36 mouse cellular contexts compared by ENCODE assay signal in genomic region chr5:146188712-146189111, GRCm38 (mm10). TPM values are rescaled to one million over a fixed set of nuclear protein-coding genes. Genes with fewer than 3 reads are reported as not detected.
DNase-seq lines count a peak whose midpoint lies in the region; ATAC-seq and TF ChIP-seq lines count a peak whose summit lies in the region.
"Had no signal": no experiment of that assay in that cellular context is flagged by ENCODE, and none has a peak within 500 bp of the region (broad histone marks: within the 10 kb centered on the region; RNA-seq: fewer than 3 reads in every experiment).

No protein-coding gene starts in this region.

- DNase-seq in kidney, adult 2 months = peak; percentile 66
- peak; percentile 37 for DNase-seq in adipocyte (ENCODE audit: low spot score)
- peak; percentile 45 for DNase-seq in cerebellum, adult 8-10 months
- DNase-seq in cerebellum, postnatal 25 days = peak; percentile 55 to 64
- DNase-seq: adrenal gland, postnatal 25 days; gastrocnemius, postnatal 14 days; heart, postnatal 14 days; liver, embryonic 13.5 days; lung, adult 2 months; lung, postnatal 10 days; thymus, adult 18-20 months; thymus, postnatal 25 days had no signal

- H3K9ac ChIP-seq in kidney, embryonic 16.5 days (replicated peaks; ENCODE audit: low read length) = no peak overlapping the region
- H3K9ac ChIP-seq in forebrain, embryonic 13.5 days = no peak overlapping the region
- H3K9ac ChIP-seq: hindbrain, embryonic 15.5 days; liver, embryonic 13.5 days; midbrain, embryonic 15.5 days had no signal

- H3K36me3 ChIP-seq in kidney, adult 2 months (ENCODE audit: control insufficient read depth, insufficient read depth, low read length) = no peaks in the 10 kb centered on the region
- H3K36me3 ChIP-seq in kidney, embryonic 16.5 days (ENCODE audit: insufficient read depth, low read length) = no peaks in the 10 kb centered on the region
- H3K36me3 ChIP-seq in forebrain, embryonic 13.5 days (ENCODE audit: poor library complexity, severe bottlenecking) = no peaks in the 10 kb centered on the region
- H3K36me3 ChIP-seq: G1E; hindbrain, embryonic 10.5 days; hindbrain, embryonic 15.5 days; liver, embryonic 13.5 days; midbrain, embryonic 10.5 days; midbrain, embryonic 15.5 days had no signal

- no peak for TF ChIP-seq CTCF in kidney, adult 2 months (conservative IDR thresholded peaks at IDR 0.05; ENCODE audit: insufficient read depth, insufficient read length, low read depth, low read length)

- H3K9me3 ChIP-seq in kidney, embryonic 16.5 days (ENCODE audit: low read length) = no peaks in the 10 kb centered on the region
- H3K9me3 ChIP-seq in forebrain, embryonic 13.5 days (replicated peaks) = 0 out of 2 replicates have a peak, but pooled peaks cover 4% of the 10 kb centered on the region
- H3K9me3 ChIP-seq: G1E; hindbrain, embryonic 15.5 days; liver, embryonic 13.5 days; midbrain, embryonic 15.5 days had no signal

- WGBS in kidney, adult 2 months = 67% methylated on average over 7 of the region's 7 CpGs
- 90% methylated on average over 7 of the region's 7 CpGs for WGBS in kidney, embryonic 16.5 days
- WGBS in forebrain, embryonic 13.5 days = 89% methylated on average over 7 of the region's 7 CpGs

- ATAC-seq in kidney, embryonic 16.5 days (ENCODE audit: low FRiP score, low TSS enrichment) = no peak
- no peak for ATAC-seq in forebrain, embryonic 13.5 days
- ATAC-seq in monocyte, adult 5-6 weeks (replicated peaks; ENCODE audit: insufficient number of reproducible peaks, low FRiP score, low TSS enrichment, poor library complexity, severe bottlenecking) = no peak
- ATAC-seq: forebrain, embryonic 14.5 days; inflammation-experienced regulatory T-cells, adult 6 months; midbrain, embryonic 15.5 days; Patski had no signal

- H3K4me2 ChIP-seq in kidney, embryonic 16.5 days (replicated peaks; ENCODE audit: low read depth, low read length) = no peak overlapping the region
- H3K4me2 ChIP-seq in forebrain, embryonic 13.5 days = no peak overlapping the region
- H3K4me2 ChIP-seq: hindbrain, embryonic 15.5 days; liver, embryonic 13.5 days; midbrain, embryonic 15.5 days had no signal

- no peak overlapping the region for H3K4me3 ChIP-seq in kidney, adult 2 months (ENCODE audit: insufficient read depth, low read depth, low read length)
- no peak overlapping the region for H3K4me3 ChIP-seq in kidney, embryonic 16.5 days (ENCODE audit: low read length)
- H3K4me3 ChIP-seq in forebrain, embryonic 13.5 days = no peak overlapping the region
- H3K4me3 ChIP-seq: hindbrain, embryonic 10.5 days; hindbrain, embryonic 15.5 days; layer of hippocampus, adult 2 months; liver, embryonic 13.5 days; midbrain, embryonic 10.5 days; midbrain, embryonic 15.5 days had no signal

- H3K4me1 ChIP-seq in kidney, adult 2 months (ENCODE audit: control insufficient read depth, insufficient read depth, low read length) = peaks cover 13% of the 10 kb centered on the region
- no peaks in the 10 kb centered on the region for H3K4me1 ChIP-seq in kidney, embryonic 16.5 days (ENCODE audit: insufficient read depth, low read length)
- no peaks in the 10 kb centered on the region for H3K4me1 ChIP-seq in forebrain, embryonic 13.5 days
- H3K4me1 ChIP-seq: hindbrain, embryonic 10.5 days; hindbrain, embryonic 15.5 days; liver, embryonic 13.5 days; midbrain, embryonic 10.5 days; midbrain, embryonic 15.5 days had no signal

- TF ChIP-seq POLR2A in kidney, adult 2 months (IDR thresholded peaks at IDR 0.05; ENCODE audit: low read depth, low read length) = no peak

- no peaks in the 10 kb centered on the region for H3K27me3 ChIP-seq in kidney, adult 2 months (replicated peaks; ENCODE audit: control insufficient read depth, insufficient read depth, low read length)
- H3K27me3 ChIP-seq in kidney, embryonic 16.5 days (ENCODE audit: insufficient read depth, low read length) = no peaks in the 10 kb centered on the region
- no peaks in the 10 kb centered on the region for H3K27me3 ChIP-seq in forebrain, embryonic 13.5 days
- H3K27me3 ChIP-seq: hindbrain, embryonic 15.5 days; liver, embryonic 13.5 days; midbrain, embryonic 15.5 days had no signal

- peak overlapping the region; percentile 52; the same call in 1 of the 2 replicates for H3K27ac ChIP-seq in kidney, adult 2 months (ENCODE audit: insufficient read depth, low read depth, low read length)
- H3K27ac ChIP-seq in kidney, embryonic 16.5 days (ENCODE audit: low read length) = no peak overlapping the region
- H3K27ac ChIP-seq in forebrain, embryonic 13.5 days = no peak overlapping the region
- H3K27ac ChIP-seq: hindbrain, embryonic 10.5 days; hindbrain, embryonic 15.5 days; layer of hippocampus, adult 2 months; liver, embryonic 13.5 days; midbrain, embryonic 10.5 days; midbrain, embryonic 15.5 days; stomach, postnatal 0 days had no signal

RNA-seq across cellular contexts. Expression of gene 1700001J03Rik, which starts 3.6 kb away (rescaled TPM):
- 1.7 and 2.1 TPM in 2 replicates for polyA plus RNA-seq in kidney, adult 2 months (2012; rRNA removed)
- polyA plus RNA-seq in kidney, embryonic 16.5 days (2015; fragmentation: Nextera tagmentation; extraction: Ambion mirVana) = 0.21 and 0.28 TPM in 2 replicates
- polyA plus RNA-seq in forebrain, embryonic 13.5 days (2015; fragmentation: Nextera tagmentation; extraction: Ambion mirVana) = not detected in 2 replicates
- not detected in 3 replicates for total RNA-seq in monocyte, adult 5-6 weeks (2017)
- total RNA-seq: granulocyte monocyte progenitor cell, adult 5-6 weeks; neutrophil, adult 5-6 weeks had no signal
- polyA plus RNA-seq: embryonic facial prominence, embryonic 11.5 days; forebrain, embryonic 14.5 days; G1E; heart, embryonic 14.5 days; hindbrain, embryonic 15.5 days; liver, embryonic 13.5 days; midbrain, embryonic 10.5 days; neural tube, embryonic 11.5 days; Patski; stomach, postnatal 0 days had no signal

RNA-seq across cellular contexts. Expression of gene Gm6309, which starts 18.2 kb away (rescaled TPM):
- polyA plus RNA-seq in kidney, adult 2 months (2012; rRNA removed) = not detected in 2 replicates
- not detected in 2 replicates for polyA plus RNA-seq in kidney, embryonic 16.5 days (2015; fragmentation: Nextera tagmentation; extraction: Ambion mirVana)
- not detected in 2 replicates for polyA plus RNA-seq in forebrain, embryonic 13.5 days (2015; fragmentation: Nextera tagmentation; extraction: Ambion mirVana)
- not detected in 3 replicates for total RNA-seq in monocyte, adult 5-6 weeks (2017)
- total RNA-seq: adrenal gland, postnatal 25 days; G1E; gastrocnemius, postnatal 14 days; granulocyte monocyte progenitor cell, adult 5-6 weeks; heart, postnatal 14 days; layer of hippocampus, adult 2 months; layer of hippocampus, postnatal 14 days; left cerebral cortex, adult 8-10 months; left cerebral cortex, postnatal 36 days; neutrophil, adult 5-6 weeks had no signal
- polyA plus RNA-seq: cortical plate, adult 2 months; embryonic facial prominence, embryonic 11.5 days; forebrain, embryonic 14.5 days; G1E; heart, embryonic 14.5 days; hindbrain, embryonic 10.5 days; hindbrain, embryonic 15.5 days; inflammation-experienced regulatory T-cells, adult 6 months; limb, embryonic 14.5 days; liver, embryonic 13.5 days; lung, adult 2 months; midbrain, embryonic 10.5 days; midbrain, embryonic 15.5 days; neural tube, embryonic 11.5 days; Patski; spleen, adult 2 months; stomach, postnatal 0 days had no signal

RNA-seq across cellular contexts. Expression of gene Gm5565, which starts 28.4 kb away (rescaled TPM):
- not detected in 2 replicates for polyA plus RNA-seq in kidney, adult 2 months (2012; rRNA removed)
- polyA plus RNA-seq in kidney, embryonic 16.5 days (2015; fragmentation: Nextera tagmentation; extraction: Ambion mirVana) = not detected in 2 replicates
- polyA plus RNA-seq in forebrain, embryonic 13.5 days (2015; fragmentation: Nextera tagmentation; extraction: Ambion mirVana) = not detected in 2 replicates
- total RNA-seq in monocyte, adult 5-6 weeks (2017) = not detected in 3 replicates
- total RNA-seq: adrenal gland, postnatal 25 days; G1E; gastrocnemius, postnatal 14 days; granulocyte monocyte progenitor cell, adult 5-6 weeks; heart, postnatal 14 days; layer of hippocampus, adult 2 months; layer of hippocampus, postnatal 14 days; left cerebral cortex, adult 8-10 months; left cerebral cortex, postnatal 36 days; neutrophil, adult 5-6 weeks had no signal
- polyA plus RNA-seq: cortical plate, adult 2 months; embryonic facial prominence, embryonic 11.5 days; forebrain, embryonic 14.5 days; G1E; heart, embryonic 14.5 days; hindbrain, embryonic 10.5 days; hindbrain, embryonic 15.5 days; inflammation-experienced regulatory T-cells, adult 6 months; limb, embryonic 14.5 days; liver, embryonic 13.5 days; lung, adult 2 months; midbrain, embryonic 10.5 days; midbrain, embryonic 15.5 days; neural tube, embryonic 11.5 days; Patski; spleen, adult 2 months; stomach, postnatal 0 days had no signal

RNA-seq across cellular contexts. Expression of gene Rnf6, which starts 32.6 kb away (rescaled TPM):
- 34.8 and 36.2 TPM in 2 replicates for polyA plus RNA-seq in kidney, adult 2 months (2012; rRNA removed)
- 71.2 and 71.9 TPM in 2 replicates for polyA plus RNA-seq in kidney, embryonic 16.5 days (2015; fragmentation: Nextera tagmentation; extraction: Ambion mirVana)
- polyA plus RNA-seq in forebrain, embryonic 13.5 days (2015; fragmentation: Nextera tagmentation; extraction: Ambion mirVana) = 27.1 TPM in 2 replicates
- total RNA-seq in monocyte, adult 5-6 weeks (2017) = 76.5 to 106 TPM (median 87.9 TPM) in 3 replicates

RNA-seq across cellular contexts. Expression of gene Cdk8, which starts 42.3 kb away (rescaled TPM):
- polyA plus RNA-seq in kidney, adult 2 months (2012; rRNA removed) = 34.5 and 38.4 TPM in 2 replicates
- 11.4 and 12.4 TPM in 2 replicates for polyA plus RNA-seq in kidney, embryonic 16.5 days (2015; fragmentation: Nextera tagmentation; extraction: Ambion mirVana)
- 15.8 and 18.9 TPM in 2 replicates for polyA plus RNA-seq in forebrain, embryonic 13.5 days (2015; fragmentation: Nextera tagmentation; extraction: Ambion mirVana)
- total RNA-seq in monocyte, adult 5-6 weeks (2017) = 22.9 to 39.3 TPM (median 26.6 TPM) in 3 replicates
